Mouse (Mus musculus) MEL (cell line): ENCODE data around the gene As3mt. TPM values are rescaled to one million over a fixed set of nuclear protein-coding genes. Genes with fewer than 3 reads are reported as not detected.

Source experiments
- DNase-seq: peaks from one replicate; pipeline ENCODE4 v3.0.0; 2011; ENCODE audit warnings: low read depth, low spot score
- H3K27ac ChIP-seq: 2 replicates; pipeline ENCODE4 v1.5.1; 2012; ENCODE audit warnings: low read depth, mild to moderate bottlenecking, control low read depth, low read length, moderate library complexity; ENCODE audit not compliant: control insufficient read depth
- H3K27me3 ChIP-seq, 2 experiments: fragments of 150-350 bp in 1 of 2; sonication (generic) in 1 of 2; 2 replicates each; pipeline ENCODE4 v1.6.1; 2012; ENCODE audit warnings: low read length in 2 of 2, mild to moderate bottlenecking in 2 of 2, improper control_type of control experiment in 1 of 2, moderate library complexity in 1 of 2; ENCODE audit not compliant: insufficient read depth in 2 of 2, control insufficient read depth in 1 of 2
- H3K36me3 ChIP-seq, 2 experiments: 2 replicates each; pipeline ENCODE4 v1.6.1; 2012 to 2014; ENCODE audit warnings: low read length in 2 of 2, improper control_type of control experiment in 1 of 2, inconsistent platforms in 1 of 2, mild to moderate bottlenecking in 1 of 2; ENCODE audit not compliant: insufficient read depth in 2 of 2, control insufficient read depth in 1 of 2
- H3K4me1 ChIP-seq, 2 experiments: fragments of 150-350 bp in 1 of 2; sonication (generic) in 1 of 2; 2 replicates each; pipeline ENCODE4 v1.6.1; 2012; ENCODE audit warnings: low read length in 2 of 2, improper control_type of control experiment in 1 of 2, mild to moderate bottlenecking in 1 of 2; ENCODE audit not compliant: insufficient read depth in 2 of 2, control insufficient read depth in 1 of 2
- H3K4me3 ChIP-seq, 2 experiments: fragments of 150-350 bp in 1 of 2; sonication (generic) in 1 of 2; 2 replicates each; pipeline ENCODE4 v1.5.1; 2012; ENCODE audit warnings: low read depth in 2 of 2, low read length in 2 of 2, mild to moderate bottlenecking in 2 of 2, moderate library complexity in 2 of 2, control low read depth in 1 of 2, improper control_type of control experiment in 1 of 2; ENCODE audit not compliant: control insufficient read depth in 1 of 2, insufficient read depth in 1 of 2
- H3K79me2 ChIP-seq: 2 replicates; pipeline ENCODE4 v1.6.1; 2012; ENCODE audit warnings: mild to moderate bottlenecking, low read length, moderate library complexity; ENCODE audit not compliant: control insufficient read depth, poor library complexity, insufficient read depth
- H3K9ac ChIP-seq: 2 replicates; pipeline ENCODE4 v1.6.1; 2012; ENCODE audit warnings: low read depth, mild to moderate bottlenecking, control low read depth, low read length, moderate library complexity; ENCODE audit not compliant: control insufficient read depth, poor library complexity, severe bottlenecking
- H3K9me3 ChIP-seq: fragments of 150-350 bp; sonication (generic); replicated peaks from 2 replicates; pipeline ENCODE4 v1.6.1; 2012; ENCODE audit warnings: mild to moderate bottlenecking, low read length, improper control_type of control experiment, moderate library complexity; ENCODE audit not compliant: insufficient read depth
- BHLHE40 ChIP-seq: IDR thresholded peaks from 2 replicates; pipeline ENCODE4 v1.6.1; 2012; ENCODE audit warnings: low read depth, mild to moderate bottlenecking, inconsistent platforms, low read length, improper control_type of control experiment, borderline replicate concordance
- CHD1 ChIP-seq: IDR thresholded peaks from 2 replicates; pipeline ENCODE4 v1.6.1; 2012; ENCODE audit warnings: low read depth, mild to moderate bottlenecking, inconsistent platforms, low read length, improper control_type of control experiment
- E2F4 ChIP-seq: IDR thresholded peaks from 2 replicates; pipeline ENCODE4 v1.6.1; 2011; ENCODE audit warnings: low read depth, low read length, improper control_type of control experiment, borderline replicate concordance
- ELF1 ChIP-seq: IDR thresholded peaks from 2 replicates; pipeline ENCODE4 v1.6.1; 2014; ENCODE audit warnings: low read depth, mild to moderate bottlenecking, inconsistent platforms, low read length, improper control_type of control experiment, moderate library complexity
- EP300 ChIP-seq, 2 experiments: IDR thresholded peaks; 2 replicates each; pipeline ENCODE4 v1.6.1; 2011; ENCODE audit warnings: improper control_type of control experiment in 2 of 2, low read length in 2 of 2, low read depth in 1 of 2, mild to moderate bottlenecking in 1 of 2
- ETS1 ChIP-seq: IDR thresholded peaks from 2 replicates; pipeline ENCODE4 v1.6.1; 2012; ENCODE audit warnings: low read depth, mild to moderate bottlenecking, inconsistent platforms, low read length, improper control_type of control experiment, moderate library complexity
- GABPA ChIP-seq: IDR thresholded peaks from 2 replicates; pipeline ENCODE4 v1.6.1; 2012; ENCODE audit warnings: low read depth, mild to moderate bottlenecking, inconsistent platforms, low read length, improper control_type of control experiment, moderate library complexity
- GATA1 ChIP-seq: IDR thresholded peaks from 2 replicates; pipeline ENCODE4 v1.6.1; 2011; ENCODE audit warnings: low read depth, low read length, improper control_type of control experiment
- HCFC1 ChIP-seq: IDR thresholded peaks from 2 replicates; pipeline ENCODE4 v1.6.1; 2012; ENCODE audit warnings: low read depth, mild to moderate bottlenecking, inconsistent platforms, low read length, improper control_type of control experiment, moderate library complexity
- KAT2A ChIP-seq: conservative IDR thresholded peaks from 2 replicates; pipeline ENCODE4 v1.6.1; 2012; ENCODE audit warnings: low read depth, low read length, improper control_type of control experiment, inconsistent platforms
- MAZ ChIP-seq: IDR thresholded peaks from 2 replicates; pipeline ENCODE4 v1.6.1; 2012; ENCODE audit warnings: low read depth, mild to moderate bottlenecking, inconsistent platforms, low read length, improper control_type of control experiment
- MEF2A ChIP-seq: IDR thresholded peaks from 2 replicates; pipeline ENCODE4 v1.6.1; 2014; ENCODE audit warnings: low read depth, mild to moderate bottlenecking, inconsistent platforms, low read length, improper control_type of control experiment; ENCODE audit not compliant: poor library complexity, insufficient replicate concordance, severe bottlenecking; ENCODE audit errors: extremely low read depth
- MXI1 ChIP-seq: IDR thresholded peaks from 2 replicates; pipeline ENCODE4 v1.6.1; 2011; ENCODE audit warnings: mild to moderate bottlenecking, low read depth, low read length, improper control_type of control experiment
- MYB ChIP-seq: IDR thresholded peaks from 2 replicates; pipeline ENCODE4 v1.6.1; 2011; ENCODE audit warnings: mild to moderate bottlenecking, low read depth, low read length, improper control_type of control experiment
- MYC ChIP-seq: IDR thresholded peaks from 2 replicates; pipeline ENCODE4 v1.6.1; 2011; ENCODE audit warnings: low read depth, mild to moderate bottlenecking, low read length, improper control_type of control experiment, moderate library complexity
- NELFE ChIP-seq: IDR thresholded peaks from 2 replicates; pipeline ENCODE4 v1.6.1; 2011; ENCODE audit warnings: low read depth, low read length, improper control_type of control experiment
- NRF1 ChIP-seq: IDR thresholded peaks from 2 replicates; pipeline ENCODE4 v1.6.1; 2014; ENCODE audit warnings: low read depth, mild to moderate bottlenecking, inconsistent platforms, low read length, improper control_type of control experiment, moderate library complexity; ENCODE audit not compliant: poor library complexity, insufficient read depth, severe bottlenecking
- POLR2AphosphoS5 ChIP-seq: IDR thresholded peaks from 2 replicates; pipeline ENCODE4 v1.6.1; 2012; ENCODE audit warnings: low read depth, borderline replicate concordance, mild to moderate bottlenecking, inconsistent platforms, low read length, moderate library complexity, mixed read lengths
- RCOR1 ChIP-seq: IDR thresholded peaks from 2 replicates; pipeline ENCODE4 v1.6.1; 2012; ENCODE audit warnings: low read depth, mild to moderate bottlenecking, inconsistent platforms, low read length, improper control_type of control experiment
- SMC3 ChIP-seq: IDR thresholded peaks from 2 replicates; pipeline ENCODE4 v1.6.1; 2011; ENCODE audit warnings: low read depth, low read length, improper control_type of control experiment
- USF1 ChIP-seq: IDR thresholded peaks from 2 replicates; pipeline ENCODE4 v1.6.1; 2014; ENCODE audit warnings: low read depth, mild to moderate bottlenecking, inconsistent platforms, low read length, improper control_type of control experiment, moderate library complexity
- USF2 ChIP-seq, 2 experiments: IDR thresholded peaks; 2 replicates each; pipeline ENCODE4 v1.6.1; 2011 to 2012; ENCODE audit warnings: improper control_type of control experiment in 2 of 2, low read length in 2 of 2, borderline replicate concordance in 1 of 2, inconsistent platforms in 1 of 2, low read depth in 1 of 2, mild to moderate bottlenecking in 1 of 2; ENCODE audit not compliant: insufficient read depth in 1 of 2
- ZC3H11A ChIP-seq: IDR thresholded peaks from 2 replicates; pipeline ENCODE4 v1.6.1; 2012; ENCODE audit warnings: low read depth, mild to moderate bottlenecking, inconsistent platforms, low read length, improper control_type of control experiment
- ZMIZ1 ChIP-seq: IDR thresholded peaks from 2 replicates; pipeline ENCODE4 v1.6.1; 2012; ENCODE audit warnings: low read depth, mild to moderate bottlenecking, inconsistent platforms, low read length, improper control_type of control experiment, moderate library complexity
- ZNF384 ChIP-seq: IDR thresholded peaks from 2 replicates; pipeline ENCODE4 v1.6.1; 2012; ENCODE audit warnings: low read depth, mild to moderate bottlenecking, inconsistent platforms, low read length, improper control_type of control experiment
- polyA plus RNA-seq, 2 experiments: library from polyadenylated mRNA; stranded (reverse) in 1 of 2; unstranded in 1 of 2; fragments of >175 nt in 1 of 2; fragments of >200 nt in 1 of 2; gene quantifications; 2 replicates each; pipeline versions ENCODE4 v1.2.1 to v1.2.4; 2012; ENCODE audit warnings: low replicate concordance in 2 of 2, low read depth in 1 of 2; ENCODE audit not compliant: insufficient read length in 2 of 2, insufficient read depth in 1 of 2, missing spikeins in 1 of 2
- total RNA-seq: library from RNA; depleted of rRNA; stranded (reverse); fragments of 300-350 nt; gene quantifications from 2 replicates; pipeline ENCODE4 v1.2.3, GENCODE M21; 2012

As3mt gene
- total and polyA plus RNA-seq, 3 experiments = 17.0 to 52.2 TPM; not detected in 1

- TF ChIP-seq CHD1 = no peak
- no peak for TF ChIP-seq POLR2AphosphoS5
- no peak for TF ChIP-seq MEF2A
- TF ChIP-seq GATA1 = no peak; the same call in 1 of the 2 replicates
These were observed 17.5 kb upstream of the As3mt start, which contains the start of gene Borcs7 (continued) for GRCm38 (mm10) chr19:46689460-46690372.

- Histone ChIP-seq H3K79me2 (peaks cover 5% of the 10 kb centered on the region), H3K4me1 (peaks cover 9 to 29% of the 10 kb centered on the region in 2 experiments), H3K36me3 (peaks cover 0 to 21% of the 10 kb centered on the region in 2 experiments; a peak in 2 of 4 replicates), H3K27me3 (no peaks in the 10 kb centered on the region), H3K4me3 (peak overlapping the region; percentile 71 to 93), H3K27ac (peak overlapping the region; percentile 50), H3K9me3 (no peaks in the 10 kb centered on the region), H3K9ac (peak overlapping the region; percentile 57)
- DNase-seq = no peak
- TF ChIP-seq ZNF384 (no peak; the same call in 1 of the 2 replicates), ZMIZ1 (no peak), BHLHE40 (no peak), KAT2A (no peak), NELFE (no peak), MYB (no peak), MXI1 (0 out of 2 replicates have a peak, but pooled peaks have one; percentile 2)
These were observed 16.9 kb upstream of the As3mt start for GRCm38 (mm10) chr19:46690387-46690786.

DNA sequence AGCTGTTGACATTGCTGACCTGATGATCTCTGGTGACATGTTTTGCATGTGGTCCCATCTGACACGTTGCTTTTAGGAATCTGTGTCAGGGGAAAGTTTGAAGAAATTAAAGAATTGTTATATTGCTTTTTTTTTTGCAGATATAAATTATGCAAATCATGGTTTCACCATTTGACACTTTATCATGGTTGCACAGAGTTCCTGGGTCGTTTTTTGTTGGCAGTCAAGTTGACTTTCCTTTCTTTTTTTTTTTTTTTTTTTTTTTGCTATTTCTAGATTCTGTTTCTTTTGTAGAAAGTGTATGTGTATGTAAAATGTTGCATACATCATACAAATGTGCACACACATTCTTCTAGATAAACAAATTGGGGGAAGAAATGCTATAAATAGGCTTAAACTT lies 16.2 kb upstream of the As3mt start:
- H3K27ac ChIP-seq = peak overlapping the region; percentile 50
- peak overlapping the region; percentile 71 to 93 for H3K4me3 ChIP-seq
- peak overlapping the region; percentile 57 for H3K9ac ChIP-seq
- no peaks in the 10 kb centered on the region for H3K27me3 ChIP-seq
- peak; percentile 73 for DNase-seq
- H3K4me1 ChIP-seq = peaks cover 9 to 29% of the 10 kb centered on the region in 2 experiments
- no peaks in the 10 kb centered on the region for H3K9me3 ChIP-seq
- H3K36me3 ChIP-seq = peaks cover 0 to 21% of the 10 kb centered on the region in 2 experiments; a peak in 2 of 4 replicates
- H3K79me2 ChIP-seq = peaks cover 5% of the 10 kb centered on the region
- TF ChIP-seq NRF1 (no peak), ELF1 (0 out of 2 replicates have a peak, but pooled peaks have one; percentile 31), RCOR1 (peak; percentile 90), USF1 (no peak), SMC3 (no peak), E2F4 (no peak), MXI1 (peak; percentile 44; the same call in 1 of the 2 replicates), MAZ (no peak), ZNF384 (peak; percentile 99), EP300 (IDR thresholded peaks at IDR 0.05; ENCODE audit: low read depth in 1 of 2, low read length in 2 of 2) (peak; percentile 94 to 95), USF2 (IDR thresholded peaks at IDR 0.05; ENCODE audit: borderline replicate concordance in 1 of 2, insufficient read depth in 1 of 2, low read depth in 1 of 2, low read length in 2 of 2) (no peak), MYB (peak; percentile 84), HCFC1 (no peak; the same call in 1 of the 2 replicates), ETS1 (peak; percentile 80), BHLHE40 (0 out of 2 replicates have a peak, but pooled peaks have one; percentile 29), GATA1 (peak; percentile 74), GABPA (no peak), MYC (no peak), ZC3H11A (no peak)
